Mouse (Mus musculus) heart, postnatal 0 days (tissue): Measurements from ENCODE around the gene Map3k5. TPM values are rescaled to one million over a fixed set of nuclear protein-coding genes. Genes with fewer than 3 reads are reported as not detected.
A peak's percentile ranks its signal among the peaks of the same experiment; 100 is the strongest.

ENCODE experiments used
- ATAC-seq: fragments of 200-750 bp; cut with Nextera tagmentation; 2 replicates; pipeline ENCODE4 v1.8.0; 2017; ENCODE audit warnings: low read depth, moderate number of reproducible peaks, moderate library complexity; ENCODE audit not compliant: insufficient read depth
- DNase-seq: peaks from one replicate; pipeline ENCODE4 v3.0.0-alpha.2; 2016; ENCODE audit warnings: low spot score
- H3K27ac ChIP-seq: fragments of 300-500 bp; sonication (generic); 2 replicates; pipeline ENCODE4 v1.5.1; 2014; ENCODE audit warnings: low read depth, mild to moderate bottlenecking
- H3K27me3 ChIP-seq: fragments of 300-500 bp; sonication (generic); 2 replicates; pipeline ENCODE4 v1.6.1; 2014; ENCODE audit warnings: low read length, mixed read lengths; ENCODE audit not compliant: control insufficient read depth, insufficient read depth
- H3K36me3 ChIP-seq: fragments of 300-500 bp; sonication (generic); replicated peaks from 2 replicates; pipeline ENCODE4 v1.6.1; 2014; ENCODE audit warnings: low read length, mixed read lengths; ENCODE audit not compliant: control insufficient read depth, insufficient read depth
- H3K4me1 ChIP-seq: fragments of 300-500 bp; sonication (generic); 2 replicates; pipeline ENCODE4 v1.6.1; 2014; ENCODE audit warnings: antibody characterized with exemption; ENCODE audit not compliant: control insufficient read depth, insufficient read depth
- H3K4me2 ChIP-seq: fragments of 300-500 bp; sonication (generic); 2 replicates; pipeline ENCODE4 v1.6.1; 2014; ENCODE audit warnings: low read depth, mild to moderate bottlenecking, low read length, moderate library complexity
- H3K4me3 ChIP-seq: fragments of 300-500 bp; sonication (generic); 2 replicates; pipeline ENCODE4 v1.5.1; 2014; ENCODE audit warnings: low read depth, low read length
- H3K9ac ChIP-seq: fragments of 300-500 bp; sonication (generic); replicated peaks from 2 replicates; pipeline ENCODE4 v1.6.1; 2014; ENCODE audit warnings: low read depth, low read length, mixed read lengths
- H3K9me3 ChIP-seq: fragments of 300-500 bp; sonication (generic); replicated peaks from 2 replicates; pipeline ENCODE4 v1.6.1; 2016; ENCODE audit warnings: low read length; ENCODE audit not compliant: control insufficient read depth
- CTCF ChIP-seq: IDR thresholded peaks from 2 replicates; pipeline ENCODE4 v1.5.1; 2016; ENCODE audit warnings: antibody characterized with exemption, control low read depth, low read depth
- EP300 ChIP-seq: IDR thresholded peaks from 2 replicates; pipeline ENCODE4 v1.6.1; 2016; ENCODE audit warnings: antibody characterized with exemption, low read depth
- WGBS: fragments of 180-500 bp; shearing (Covaris S2); extraction: QIAGEN DNeasy Blood & Tissue Kit; methylation state at CpG from one replicate; pipeline ENCODE4 v1.1.7; 2014; 5-methylcytosine and 5-hydroxymethylcytosine counted together
- polyA plus RNA-seq: library from polyadenylated mRNA; unstranded; fragments of >200 nt; fragmentation: Nextera tagmentation; extraction: Ambion mirVana; gene quantifications from 2 replicates; pipeline ENCODE4 v1.2.1, GENCODE M21; 2015
- total RNA-seq: library from RNA; depleted of rRNA; stranded (reverse); fragments of >200 nt; gene quantifications from 2 replicates; pipeline ENCODE4 v1.2.3, GENCODE M21; 2014; ENCODE audit warnings: low replicate concordance

Map3k5 gene
- total and polyA plus RNA-seq, 2 experiments from 2014 or later: 2.5 to 10.8 TPM

DNA sequence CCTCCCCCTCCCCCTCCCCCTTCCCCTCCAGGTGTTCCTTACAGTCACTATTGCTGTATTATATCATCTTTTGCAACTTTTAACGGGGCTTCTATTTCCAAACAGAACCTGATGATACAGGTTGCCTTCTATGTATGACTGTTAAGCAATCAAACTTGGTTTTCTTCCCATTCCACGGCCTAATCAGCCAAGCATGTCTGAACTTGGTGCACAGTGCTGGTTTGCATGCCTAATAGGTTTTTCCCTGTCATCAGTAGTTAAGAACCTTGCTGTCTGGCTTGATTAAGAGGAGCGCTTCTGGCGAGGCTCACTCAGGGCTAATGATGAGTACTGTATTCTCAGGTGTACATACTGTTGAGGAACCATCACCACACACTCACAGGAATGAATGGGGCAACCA lies 239.5 kb downstream of the Map3k5 start:
- Histone ChIP-seq H3K4me3 (no peak overlapping the region), H3K4me1 (0 out of 2 replicates have a peak, but pooled peaks cover under 1% of the 10 kb centered on the region), H3K36me3 (no peaks in the 10 kb centered on the region), H3K4me2 (no peak overlapping the region), H3K9ac (no peak overlapping the region), H3K9me3 (no peaks in the 10 kb centered on the region), H3K27me3 (no peaks in the 10 kb centered on the region), H3K27ac (no peak overlapping the region)
- TF ChIP-seq EP300: no peak
- no peak for TF ChIP-seq CTCF
- DNase-seq: no peak
- no peak for ATAC-seq
- 70% methylated on average over 4 of the region's 4 CpGs for WGBS

DNA sequence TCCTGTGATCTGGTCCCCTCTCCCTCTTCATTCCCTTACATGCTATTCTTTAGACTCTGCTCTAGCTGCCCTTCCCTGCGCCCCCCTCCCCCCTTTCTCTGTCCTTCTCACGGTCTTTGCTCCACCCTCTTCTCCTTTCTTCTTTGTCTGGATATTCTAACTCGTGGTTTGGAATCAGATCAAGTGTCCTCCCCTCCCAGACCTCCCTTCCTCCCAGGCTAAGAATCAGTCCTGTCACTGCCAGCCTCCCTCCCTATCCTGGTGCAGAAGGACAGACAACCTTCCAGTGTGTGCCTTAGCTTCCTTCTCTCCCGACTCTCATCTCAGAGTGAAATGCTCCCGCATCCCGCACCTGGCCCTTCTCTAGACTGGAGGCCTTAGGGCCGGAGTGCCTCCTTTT lies 241.8 kb downstream of the Map3k5 start:
- no peak for DNase-seq
- H3K4me3 ChIP-seq: no peak overlapping the region
- WGBS: 69% methylated on average over 7 of the region's 7 CpGs
- H3K9me3 ChIP-seq: no peaks in the 10 kb centered on the region
- peaks cover 5% of the 10 kb centered on the region; the same call in 1 of the 2 replicates for H3K4me1 ChIP-seq
- H3K27ac ChIP-seq: no peak overlapping the region
- TF ChIP-seq CTCF: no peak
- no peak for TF ChIP-seq EP300
- no peaks in the 10 kb centered on the region for H3K36me3 ChIP-seq
- no peak overlapping the region for H3K9ac ChIP-seq
- no peak for ATAC-seq
- no peaks in the 10 kb centered on the region for H3K27me3 ChIP-seq
- no peak overlapping the region for H3K4me2 ChIP-seq

DNA sequence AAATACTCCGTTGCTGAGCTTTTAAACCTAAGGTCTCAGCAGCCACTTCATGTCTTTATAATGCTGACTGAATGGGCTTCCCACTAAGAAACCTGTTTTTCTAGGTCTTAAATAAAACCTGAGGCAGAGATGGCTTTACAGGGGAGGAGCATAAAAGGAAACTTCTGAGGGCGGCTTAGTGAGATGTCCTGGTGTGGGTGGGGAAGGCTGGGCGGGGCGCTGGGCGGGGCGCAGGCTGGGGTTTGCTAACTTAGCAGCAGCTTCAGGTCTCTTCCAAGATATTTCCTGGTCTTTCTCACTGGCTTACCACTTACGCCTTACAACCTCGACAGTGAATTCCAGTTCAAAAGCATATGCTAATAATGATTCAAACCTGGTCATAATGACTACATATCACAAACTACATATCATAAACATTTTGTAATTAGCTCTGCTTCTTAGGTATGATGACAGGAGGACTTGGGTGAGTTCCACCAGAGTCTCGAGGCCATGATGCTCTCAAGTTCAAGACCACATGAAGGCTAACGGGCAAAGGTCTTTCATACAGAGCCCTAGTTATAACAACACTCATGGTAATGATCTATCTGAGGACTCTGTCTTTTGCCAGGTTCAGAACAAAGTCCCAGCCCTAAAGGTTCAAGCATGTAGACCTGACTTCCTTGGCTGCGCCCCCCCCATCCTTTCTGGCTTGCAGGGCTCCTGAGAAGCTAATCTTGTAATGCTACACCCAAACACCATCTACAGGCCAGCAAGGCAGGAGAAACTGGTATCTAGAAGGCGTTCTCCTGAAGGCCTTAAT lies 244.7 kb downstream of the Map3k5 start:
- Histone ChIP-seq H3K4me2 (no peak overlapping the region), H3K27me3 (no peaks in the 10 kb centered on the region), H3K36me3 (no peaks in the 10 kb centered on the region), H3K4me3 (no peak overlapping the region), H3K9ac (no peak overlapping the region), H3K27ac (no peak overlapping the region), H3K9me3 (no peaks in the 10 kb centered on the region), H3K4me1 (peaks cover 18% of the 10 kb centered on the region)
- ATAC-seq (no peak), DNase-seq (no peak)
- TF ChIP-seq EP300 (no peak), CTCF (no peak)
- 50% methylated on average over 12 of the region's 12 CpGs for WGBS

DNA sequence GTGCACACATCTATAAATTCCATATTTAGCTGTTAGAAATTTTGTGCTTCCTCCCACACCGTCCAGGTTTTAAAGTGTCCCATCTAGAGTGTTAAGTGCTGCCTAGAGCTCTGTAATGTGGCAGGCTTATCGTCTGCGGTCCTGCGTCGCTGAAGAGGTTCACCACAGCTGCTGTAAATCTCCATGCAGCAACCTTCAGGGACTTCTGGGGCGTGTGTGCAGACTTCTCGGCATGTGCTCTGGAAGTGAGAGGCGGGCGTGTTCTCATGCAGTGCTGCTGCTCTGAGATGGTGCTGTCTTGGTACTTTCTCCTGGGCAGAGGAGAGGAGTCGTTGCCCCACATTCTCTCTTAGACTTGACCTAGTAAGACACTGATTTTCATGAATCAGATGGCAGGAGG lies 246.9 kb downstream of the Map3k5 start:
- Histone ChIP-seq H3K4me1 (peaks cover 31% of the 10 kb centered on the region), H3K27me3 (no peaks in the 10 kb centered on the region), H3K4me3 (no peak overlapping the region), H3K36me3 (no peaks in the 10 kb centered on the region), H3K9ac (no peak overlapping the region), H3K9me3 (no peaks in the 10 kb centered on the region), H3K4me2 (no peak overlapping the region), H3K27ac (no peak overlapping the region)
- peak; percentile 37 for DNase-seq
- WGBS: 21% methylated on average over 10 of the region's 10 CpGs
- ATAC-seq: peak; percentile 61
- TF ChIP-seq EP300 (no peak), CTCF (no peak)

DNA sequence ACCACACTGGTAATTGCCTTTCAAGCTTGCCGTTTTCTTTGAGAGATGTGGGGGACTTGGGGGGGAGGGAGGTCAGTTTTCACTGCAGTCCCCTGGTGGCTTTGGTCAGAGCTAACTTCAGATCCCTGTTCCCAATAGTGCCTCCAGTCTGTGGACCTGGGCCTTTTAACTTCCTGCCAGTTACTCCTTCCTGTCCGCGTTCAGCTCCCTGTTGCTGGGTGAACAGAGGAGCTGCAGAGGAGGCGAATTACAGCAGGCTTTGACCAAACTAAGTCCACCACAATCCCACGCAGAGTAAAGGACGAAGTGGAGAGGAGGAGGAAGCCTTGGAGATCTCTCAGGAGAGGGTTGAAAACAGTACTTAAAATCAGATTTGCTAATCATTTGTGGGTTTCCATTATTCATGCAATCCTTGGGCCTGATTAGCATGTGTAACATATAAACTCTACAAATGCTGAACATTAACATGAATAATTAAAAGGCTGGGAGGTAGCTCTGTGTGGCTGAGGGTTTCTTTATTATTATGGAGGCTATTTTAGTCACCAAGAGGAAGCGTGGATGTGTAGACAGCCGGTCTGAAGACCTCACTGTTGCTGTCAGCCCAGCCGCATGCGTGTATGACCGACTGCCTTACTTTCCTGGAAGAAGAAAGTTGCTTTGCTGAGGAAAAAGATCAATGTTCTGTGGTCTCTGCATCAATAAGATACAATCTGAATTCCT lies 247.6 kb downstream of the Map3k5 start:
- no peak for TF ChIP-seq CTCF
- TF ChIP-seq EP300: no peak
- H3K9me3 ChIP-seq: no peaks in the 10 kb centered on the region
- DNase-seq (no peak), ATAC-seq (no peak)
- H3K27ac ChIP-seq: no peak overlapping the region
- H3K4me2 ChIP-seq: no peak overlapping the region
- peaks cover 31% of the 10 kb centered on the region for H3K4me1 ChIP-seq
- WGBS: 38% methylated on average over 11 of the region's 11 CpGs
- H3K36me3 ChIP-seq: no peaks in the 10 kb centered on the region
- no peak overlapping the region for H3K9ac ChIP-seq
- H3K4me3 ChIP-seq: no peak overlapping the region
- no peaks in the 10 kb centered on the region for H3K27me3 ChIP-seq
